Mouse (Mus musculus) cerebellum, adult (tissue): ENCODE measurements around the gene Bcas2.
"Not testable (repeated sequence)": the region's sequence is repeated elsewhere in the genome, so short reads cannot be mapped to it uniquely, and the experiment has no call there.

Experiments
- ATAC-seq: cut with Nextera tagmentation; 2 replicates; pipeline ENCODE4 v1.9.2; 2017; ENCODE audit warnings: mild to moderate bottlenecking, moderate library complexity, mixed read lengths; ENCODE audit not compliant: insufficient number of reproducible peaks, low FRiP score, low TSS enrichment

Bcas2 gene

DNA sequence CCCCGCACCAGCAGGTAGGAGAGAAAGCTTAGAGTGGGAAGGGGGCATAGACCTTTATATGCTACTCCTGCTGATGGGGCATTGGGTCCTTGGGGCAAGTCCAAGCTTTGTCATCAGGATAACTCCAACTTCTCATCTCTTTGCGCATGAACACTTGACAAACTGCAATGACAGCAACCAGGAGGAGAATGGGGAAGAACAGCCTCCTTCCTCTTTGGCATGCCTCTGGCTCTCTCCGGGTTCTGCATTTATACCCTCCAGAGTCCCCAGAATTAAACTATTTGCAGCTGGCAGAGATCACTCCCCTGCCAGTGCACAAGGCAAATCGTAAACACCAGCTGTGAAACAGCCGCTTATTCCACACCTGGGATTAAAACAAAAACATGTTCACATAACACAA lies 42.1 kb downstream of the Bcas2 start:
- ATAC-seq: no peak

DNA sequence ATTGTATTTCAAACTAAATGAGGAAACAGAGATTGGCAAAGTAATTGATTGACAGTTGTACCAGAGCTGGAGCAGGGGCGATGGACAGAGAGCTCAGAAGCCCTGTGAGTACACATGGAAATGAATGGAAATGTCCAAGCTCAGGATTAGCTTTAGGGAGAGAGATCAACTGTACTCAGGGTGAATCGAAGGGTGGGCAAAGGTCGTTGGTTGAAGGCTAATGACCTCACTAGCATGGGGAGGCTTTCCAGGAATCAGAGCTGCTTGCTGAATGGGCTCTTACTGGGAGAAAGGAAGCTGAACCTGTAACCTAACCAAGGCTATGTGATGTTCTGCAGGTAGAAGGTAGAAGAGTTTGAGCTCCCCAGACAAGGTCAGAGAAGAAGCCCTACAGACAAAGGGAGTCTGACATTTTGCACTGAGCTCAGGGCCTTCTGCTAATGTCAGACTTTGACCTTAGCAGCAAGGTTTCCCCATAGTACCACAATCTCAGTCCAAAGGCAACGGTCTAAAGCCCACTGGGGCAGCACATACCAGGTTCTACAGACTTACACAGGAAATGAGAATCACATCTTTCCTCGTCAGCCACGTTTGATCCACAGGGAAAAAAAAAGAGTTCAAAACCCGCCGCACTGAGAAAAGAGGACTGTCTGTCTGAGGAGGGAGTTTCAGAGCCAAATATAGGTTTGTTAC lies 43.3 kb downstream of the Bcas2 start:
- ATAC-seq: no peak

DNA sequence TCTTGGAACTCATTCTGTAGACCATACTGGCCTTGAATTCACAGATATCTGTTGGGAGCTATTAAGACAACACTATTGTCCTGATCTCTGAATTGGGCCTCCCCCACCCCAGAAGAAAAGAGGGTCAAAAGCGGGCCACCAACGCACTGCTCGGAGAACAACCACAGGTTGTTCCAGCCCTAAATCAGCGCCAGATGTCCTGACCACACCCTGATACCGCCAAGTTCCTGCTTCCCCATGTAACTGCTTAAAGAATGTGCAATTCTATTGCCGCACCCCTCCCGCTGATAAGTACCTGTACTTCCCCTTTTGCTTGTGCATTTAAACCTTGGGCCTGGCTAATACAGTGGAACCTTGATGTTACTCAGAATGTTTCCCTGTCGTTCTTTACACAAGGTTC lies 43.9 kb downstream of the Bcas2 start:
- not testable (repeated sequence) for ATAC-seq

DNA sequence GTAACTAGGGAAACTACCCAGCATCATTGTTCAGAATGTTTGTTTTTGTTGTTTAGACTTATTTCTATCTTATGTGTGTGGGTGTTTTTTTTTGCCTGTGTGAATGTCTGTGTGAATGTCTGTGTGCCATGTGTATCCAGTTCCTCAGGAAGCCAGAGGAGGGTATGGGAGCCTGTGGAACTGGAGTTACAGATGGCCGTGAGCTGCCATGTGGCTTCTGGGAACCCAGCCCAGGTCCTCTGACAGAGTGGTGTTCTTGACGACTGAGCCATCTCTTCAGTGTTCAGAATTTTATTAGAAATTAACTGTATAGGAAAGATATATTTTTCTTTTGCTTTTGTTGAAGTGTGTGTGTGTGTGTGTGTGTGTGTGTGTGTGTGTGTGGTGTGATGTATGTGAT lies 50.0 kb downstream of the Bcas2 start:
- no peak for ATAC-seq

DNA sequence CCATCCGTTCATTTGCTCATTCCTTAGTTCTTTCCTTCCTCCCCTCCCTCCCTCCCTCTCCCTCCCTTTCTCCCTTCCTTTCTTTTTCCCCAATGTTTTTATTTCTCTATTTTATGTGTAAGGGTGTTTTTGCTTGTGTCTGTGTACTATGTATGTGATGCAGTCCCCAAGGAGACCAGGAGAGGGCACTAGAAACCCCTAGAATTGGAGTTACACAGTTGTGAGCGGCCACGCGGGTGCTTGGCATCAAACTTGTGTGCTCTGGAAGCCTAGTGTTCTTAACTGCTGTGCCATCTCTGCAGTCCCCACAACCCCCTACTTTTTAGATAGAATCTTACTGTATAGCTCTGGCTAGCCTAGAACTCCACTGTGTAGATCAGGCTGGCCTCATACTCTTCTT lies 52.3 kb downstream of the Bcas2 start:
- no peak for ATAC-seq

DNA sequence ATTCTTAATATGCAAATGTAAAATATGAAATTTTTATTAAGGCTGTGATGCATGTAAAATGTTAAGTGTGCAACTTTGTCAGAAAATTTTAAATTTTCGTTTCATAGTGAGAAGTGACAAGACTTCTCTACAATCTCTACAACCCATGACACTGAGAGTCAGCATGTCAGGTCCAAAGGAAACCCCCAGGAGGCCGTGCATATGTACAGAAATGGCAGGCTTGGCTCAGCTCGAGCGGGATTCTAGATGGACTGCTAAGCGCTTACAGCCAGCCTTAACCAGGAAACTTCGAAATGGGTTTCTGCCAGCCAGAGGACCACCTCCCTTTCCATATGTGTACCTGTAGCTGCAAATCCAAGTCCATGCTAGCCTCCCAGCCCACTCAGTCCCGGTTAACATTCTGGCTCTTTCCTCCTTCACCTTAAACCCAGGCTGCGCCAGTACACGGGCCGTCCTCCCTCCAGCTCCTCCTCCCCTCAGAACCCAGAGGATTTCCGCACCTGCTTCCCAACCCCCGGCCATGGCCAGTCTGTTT lies 52.8 kb downstream of the Bcas2 start:
- ATAC-seq: no peak

DNA sequence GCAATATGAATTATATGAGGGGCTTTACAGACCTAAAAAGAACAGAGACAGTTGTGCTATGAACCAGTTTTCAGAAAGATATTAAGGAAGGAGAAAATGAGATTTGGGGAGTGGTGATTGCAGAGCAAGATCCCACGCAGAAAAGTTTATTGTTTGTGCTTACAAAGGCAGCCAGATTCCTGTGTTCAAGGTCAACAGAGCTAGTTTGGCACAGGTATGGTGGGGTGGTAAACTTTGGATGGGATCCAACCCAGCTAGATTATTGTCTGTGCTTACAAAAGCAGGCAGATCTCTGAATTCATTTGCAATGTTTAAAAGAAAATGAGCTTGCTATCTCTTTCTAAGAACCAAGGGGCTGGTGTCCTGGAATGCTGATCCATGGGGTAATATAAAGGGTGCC lies 56.3 kb downstream of the Bcas2 start:
- ATAC-seq: no peak
